Mouse (Mus musculus) mouse trophoblast stem cell (cell line): ENCODE measurements around the gene Hipk2.

Source experiments
- in situ Hi-C, 2 experiments: fragments of 300-500 bp; cut with MseI, MboI; formaldehyde crosslinking; loops; 2 replicates in 1 of 2; 3 replicates in 1 of 2; pipeline ENCODE4 v1.15.1; 2025

The Hipk2 gene

DNA sequence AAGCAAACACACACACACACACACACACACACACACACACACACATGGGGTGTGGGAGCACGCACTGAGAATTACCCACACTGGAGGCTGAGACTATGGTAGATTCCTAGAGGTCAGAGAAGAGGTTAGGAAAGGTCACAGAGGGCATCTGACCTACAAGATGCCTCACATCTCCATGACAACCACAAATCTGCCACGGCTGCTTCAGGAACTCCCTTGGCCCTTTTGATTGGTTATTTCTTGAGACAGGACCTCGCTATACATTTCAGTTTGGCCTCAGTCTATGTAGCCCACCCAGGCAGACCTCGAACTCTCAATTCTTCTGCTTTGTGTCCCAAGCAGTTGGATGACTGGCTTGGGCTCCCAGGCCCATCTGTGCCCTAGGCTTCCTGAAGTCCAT, 214.3 kb downstream of the Hipk2 start:
- in situ Hi-C loops: no loop called here

DNA sequence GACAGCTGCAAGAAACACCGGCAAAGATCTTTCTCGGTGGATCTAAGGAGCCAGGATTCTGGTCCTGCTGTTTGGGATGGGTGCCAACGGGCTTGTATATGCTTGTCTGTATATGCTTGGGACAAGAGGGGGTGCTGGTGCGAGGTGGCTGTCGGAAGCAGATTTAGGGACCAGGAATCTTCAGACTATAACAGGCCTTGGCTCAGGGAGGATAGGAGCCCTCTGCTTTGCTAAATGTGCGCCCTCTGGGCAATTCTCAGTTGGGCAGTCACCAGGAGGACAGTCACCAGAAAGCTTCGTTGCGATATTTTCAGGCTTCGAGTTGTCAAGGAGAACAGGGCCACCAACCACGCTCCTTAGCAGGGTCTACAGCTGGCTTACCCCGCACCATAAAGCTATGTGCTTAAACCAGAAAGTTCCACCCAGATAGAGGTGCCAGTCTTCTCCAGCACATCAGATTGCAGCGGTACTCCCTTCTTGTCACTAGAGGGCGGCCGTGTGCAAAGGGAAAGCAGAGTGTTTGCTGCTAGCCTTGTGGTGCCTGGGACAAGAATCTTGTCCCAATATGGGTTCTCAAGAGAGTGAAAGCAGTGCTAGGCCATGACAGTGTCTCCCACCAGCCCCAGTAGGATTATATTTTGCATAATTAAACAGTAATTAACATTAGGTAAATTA, 225.6 kb downstream of the Hipk2 start:
- in situ Hi-C loops: loop anchor here in 1 of 2 experiments (5.0 kb wide), 1 partner anchor 42 kb away; no protein-coding TSS in a partner anchor

- in situ Hi-C loops: no loop called here
Observed at GRCm38 (mm10) chr6:38649545-38649944, 226.4 kb downstream of the Hipk2 start.
